Mouse (Mus musculus) hindbrain, embryonic 16.5 days (tissue): ENCODE results near the gene Gm1553. TPM values are rescaled to one million over a fixed set of nuclear protein-coding genes. Genes with fewer than 3 reads are reported as not detected.

ENCODE experiments used
- ATAC-seq: fragments of 200-750 bp; cut with Nextera tagmentation; 2 replicates; pipeline ENCODE4 v1.8.0; 2017; ENCODE audit warnings: moderate TSS enrichment, moderate library complexity
- H3K27ac ChIP-seq: fragments of 300-500 bp; sonication (generic); 2 replicates; pipeline ENCODE4 v1.5.1; 2014; ENCODE audit warnings: low read depth, mild to moderate bottlenecking, control low read depth, low read length, moderate library complexity
- H3K27me3 ChIP-seq: fragments of 300-500 bp; sonication (generic); replicated peaks from 2 replicates; pipeline ENCODE4 v1.6.1; 2014; ENCODE audit warnings: low read length; ENCODE audit not compliant: control insufficient read depth, insufficient read depth
- H3K36me3 ChIP-seq: fragments of 300-500 bp; sonication (generic); 2 replicates; pipeline ENCODE4 v1.6.1; 2014; ENCODE audit warnings: mild to moderate bottlenecking, low read length, moderate library complexity, mixed read lengths; ENCODE audit not compliant: control insufficient read depth, insufficient read depth
- H3K4me1 ChIP-seq: fragments of 300-500 bp; sonication (generic); 2 replicates; pipeline ENCODE4 v1.6.1; 2014; ENCODE audit warnings: low read depth, low read length; ENCODE audit not compliant: control insufficient read depth, insufficient read depth
- H3K4me2 ChIP-seq: fragments of 300-500 bp; sonication (generic); 2 replicates; pipeline ENCODE4 v1.6.1; 2014; ENCODE audit warnings: mild to moderate bottlenecking, low read length, control low read depth, moderate library complexity
- H3K4me3 ChIP-seq: fragments of 300-500 bp; sonication (generic); 2 replicates; pipeline ENCODE4 v1.5.1; 2014; ENCODE audit warnings: mild to moderate bottlenecking, low read length, control low read depth, moderate library complexity
- H3K9ac ChIP-seq: fragments of 300-500 bp; sonication (generic); 2 replicates; pipeline ENCODE4 v1.6.1; 2014; ENCODE audit warnings: low read depth, mild to moderate bottlenecking, control low read depth, low read length, moderate library complexity
- H3K9me3 ChIP-seq: fragments of 300-500 bp; sonication (generic); 2 replicates; pipeline ENCODE4 v1.6.1; 2014; ENCODE audit warnings: mild to moderate bottlenecking, low read length, moderate library complexity; ENCODE audit not compliant: control insufficient read depth
- WGBS: fragments of 180-500 bp; shearing (Covaris S2); extraction: QIAGEN DNeasy Blood & Tissue Kit; methylation state at CpG from one replicate; pipeline ENCODE4 v1.1.7; 2014; 5-methylcytosine and 5-hydroxymethylcytosine counted together
- polyA plus RNA-seq: library from polyadenylated mRNA; unstranded; fragments of >200 nt; fragmentation: Nextera tagmentation; extraction: Ambion mirVana; gene quantifications from 2 replicates; pipeline ENCODE4 v1.2.1, GENCODE M21; 2015

Gm1553 gene
- not detected in 2 replicates for polyA plus RNA-seq

GRCm38 (mm10) chr10:82492518-82492917, at the start of gene Gm1553:
Gene Gm1553 (minus strand): TSS chr10:82492618.
- no peaks in the 10 kb centered on the region for H3K36me3 ChIP-seq
- no peak within 1 kb of the TSS for H3K27ac ChIP-seq
- H3K4me3 ChIP-seq = no peak within 1 kb of the TSS
- 90% methylated on average over 2 of the region's 2 CpGs for WGBS
- no peak within 1 kb of the TSS for H3K9ac ChIP-seq
- H3K4me1 ChIP-seq = no peaks in the 10 kb centered on the region
- H3K4me2 ChIP-seq = no peak within 1 kb of the TSS
- ATAC-seq = no peak
- no peaks in the 10 kb centered on the region for H3K9me3 ChIP-seq
- no peaks in the 10 kb centered on the region for H3K27me3 ChIP-seq

Other genes starting within 250 kb of the Gm1553 start
- not detected in 2 replicates for gene 4932415D10Rik, start 176.0 kb downstream of the Gm1553 start, polyA plus RNA-seq
- gene Gm4924, start 138.4 kb downstream of the Gm1553 start, polyA plus RNA-seq = 11.9 and 13.8 TPM in 2 replicates
- gene 1190007I07Rik, start 130.6 kb upstream of the Gm1553 start, polyA plus RNA-seq = 30.5 and 32.7 TPM in 2 replicates
- gene Tdg, start 137.2 kb upstream of the Gm1553 start, polyA plus RNA-seq = 123 and 150 TPM in 2 replicates
- gene Glt8d2, start 198.0 kb upstream of the Gm1553 start, polyA plus RNA-seq = 1.5 and 2.4 TPM in 2 replicates
- gene Hcfc2, start 203.5 kb upstream of the Gm1553 start, polyA plus RNA-seq = 37.7 and 44.6 TPM in 2 replicates